Mouse (Mus musculus) skeletal muscle tissue, adult 2 months (tissue): Measurements from ENCODE around the gene Nisch.

Experiments used
- DNase-seq: peaks from one replicate; pipeline ENCODE4 v3.0.0-alpha.2; 2012; ENCODE audit warnings: low read depth, low spot score

The Nisch gene

GRCm38 (mm10) chr14:31130236-31131220 lies 86.2 kb downstream of the Nisch start, which contains the start of gene Nt5dc2:
TSS of gene Nt5dc2 (plus strand) at chr14:31131053.
- peak; percentile 60 for DNase-seq

DNA sequence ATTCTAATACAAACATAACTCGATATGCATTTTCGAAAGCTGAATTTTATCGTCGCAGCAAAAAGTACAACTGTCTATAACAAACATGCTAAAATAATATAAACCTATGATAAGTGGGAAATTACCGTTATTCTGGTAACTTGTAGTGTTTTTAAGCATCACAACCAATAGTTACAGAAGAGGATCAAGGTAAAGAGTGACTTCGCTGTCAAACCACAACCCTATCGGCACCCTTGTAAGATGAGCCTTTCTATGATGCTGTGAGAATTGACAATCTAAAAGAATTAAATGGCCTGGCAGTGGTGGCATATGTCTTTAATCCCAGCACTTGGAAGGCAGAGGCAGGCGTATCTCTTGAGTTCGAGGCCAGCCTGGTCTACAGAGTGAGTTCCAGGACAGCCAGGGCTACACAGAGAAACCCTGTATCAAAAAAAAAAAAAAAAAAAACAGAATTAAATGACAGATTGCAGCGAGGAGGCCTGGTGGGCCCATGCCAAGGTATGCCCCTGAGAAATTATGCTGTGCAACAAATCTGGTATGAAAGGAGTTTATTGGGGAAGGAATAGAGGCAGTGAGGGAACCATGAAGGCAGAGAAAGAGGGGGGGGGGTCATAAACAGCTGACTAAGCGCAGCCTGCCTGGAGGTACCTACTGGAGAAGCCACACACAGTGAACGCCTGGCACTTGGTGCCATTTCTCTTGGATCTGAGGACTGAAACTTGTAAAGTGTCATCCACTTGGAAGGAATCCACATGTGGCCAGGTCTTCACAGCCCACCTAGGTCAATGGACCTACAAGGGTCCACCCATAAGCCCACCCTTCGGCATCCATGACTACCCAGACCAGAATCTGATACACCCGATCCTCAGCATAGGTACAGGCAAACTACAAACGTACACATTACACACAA lies 87.2 kb downstream of the Nisch start:
- DNase-seq, result no peak

DNA sequence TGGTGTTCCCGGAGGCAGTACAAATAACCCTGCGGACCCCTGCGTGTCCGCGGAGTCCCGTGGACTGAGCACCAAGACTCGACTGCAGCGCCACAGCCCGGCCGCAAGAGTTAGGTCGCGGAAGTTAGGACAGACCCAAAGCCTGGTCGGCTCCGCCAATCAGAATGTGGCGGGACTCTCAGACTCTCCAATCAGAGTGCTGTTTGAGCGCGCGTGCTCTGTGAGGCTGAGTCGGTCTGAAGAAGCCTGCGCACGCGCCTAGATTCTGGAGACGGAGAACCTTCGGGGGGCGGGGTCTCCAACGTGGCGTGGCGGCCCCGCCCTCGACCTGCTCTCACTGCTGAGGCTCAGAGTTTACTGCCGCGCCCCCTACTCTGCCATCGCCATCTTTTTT lies 87.9 kb downstream of the Nisch start, which contains the start of gene Smim4:
Gene Smim4, minus strand, starts transcription at position 131 of the 394 bp plus-strand sequence.
- peak; percentile 98 for DNase-seq

DNA sequence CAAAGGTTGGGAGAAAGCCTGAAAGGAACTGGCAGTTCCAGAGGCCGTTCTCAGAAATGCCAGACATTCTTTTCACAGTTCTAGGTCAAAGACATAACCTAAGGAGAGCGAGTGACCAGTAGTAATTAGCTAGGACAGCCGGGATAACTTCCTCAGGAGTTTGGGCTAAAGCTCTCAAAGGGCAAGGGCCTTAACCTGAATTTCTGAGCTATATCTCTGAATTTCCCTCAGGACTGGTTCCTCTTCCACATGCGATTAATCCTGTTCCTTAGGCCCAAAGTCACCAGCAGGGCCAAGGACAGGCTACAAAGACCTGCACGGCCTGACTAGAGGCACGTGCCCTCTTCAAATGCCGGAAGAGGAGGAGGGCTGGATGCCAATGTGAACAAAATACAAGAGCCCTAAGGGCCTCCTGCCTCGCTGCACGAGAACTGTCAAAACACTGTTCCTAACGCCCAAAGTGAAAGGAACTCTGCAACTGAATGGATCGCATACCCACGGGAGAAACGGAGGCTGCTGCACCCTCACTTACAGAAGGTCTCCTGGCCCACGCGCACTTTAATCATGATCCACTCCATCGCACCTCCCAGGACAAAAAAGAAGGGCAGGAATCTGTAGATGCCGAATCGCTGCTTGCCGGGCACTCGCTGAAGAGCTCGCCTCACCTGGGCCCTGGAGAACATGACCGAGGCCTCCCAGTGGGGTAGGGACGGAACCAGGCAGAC lies 88.5 kb downstream of the Nisch start:
- DNase-seq, result peak; percentile 30

DNA sequence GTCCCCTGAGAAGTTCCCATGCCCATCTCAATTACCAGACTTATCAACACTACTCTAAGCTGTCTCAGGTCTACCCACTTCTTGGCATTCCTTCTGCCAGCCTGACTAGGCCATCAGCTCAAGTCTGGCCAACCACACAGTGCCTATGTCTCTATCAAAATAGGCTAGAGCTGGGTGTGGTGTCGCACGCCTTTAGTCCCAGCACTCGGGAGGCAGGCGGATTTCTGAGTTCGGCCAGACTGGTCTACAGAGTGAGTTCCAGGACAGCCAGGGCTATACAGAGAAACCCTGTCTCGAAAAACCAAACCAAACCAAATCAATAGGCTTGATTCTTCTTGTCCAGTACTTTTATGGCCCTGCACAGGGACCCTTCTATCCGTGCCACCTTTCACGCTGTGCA lies 89.9 kb downstream of the Nisch start:
- no peak for DNase-seq

GRCm38 (mm10) chr14:31125106-31126075 lies 91.4 kb downstream of the Nisch start:
- DNase-seq, result no peak
